Mouse (Mus musculus) intestine, embryonic 14.5 days (tissue): ENCODE measurements around the gene Tsnaxip1. TPM values are rescaled to one million over a fixed set of nuclear protein-coding genes. Genes with fewer than 3 reads are reported as not detected.
"Not testable (repeated sequence)": the region's sequence is repeated elsewhere in the genome, so short reads cannot be mapped to it uniquely, and the experiment has no call there.

Experiments used
- ATAC-seq: fragments of 200-750 bp; cut with Nextera tagmentation; replicated peaks from 2 replicates; pipeline ENCODE4 v1.8.0; 2017; ENCODE audit warnings: low read depth, moderate number of reproducible peaks, moderate TSS enrichment, moderate library complexity; ENCODE audit not compliant: low FRiP score, low TSS enrichment
- DNase-seq: peaks from one replicate; pipeline ENCODE4 v3.0.0-alpha.2; 2018; ENCODE audit warnings: low spot score
- H3K27ac ChIP-seq: fragments of 300-500 bp; sonication (generic); 2 replicates; pipeline ENCODE4 v1.5.1; 2014; ENCODE audit warnings: low read depth, mild to moderate bottlenecking, control low read depth
- H3K27me3 ChIP-seq: fragments of 300-500 bp; sonication (generic); replicated peaks from 2 replicates; pipeline ENCODE4 v1.6.1; 2014; ENCODE audit warnings: low read length, control low read depth; ENCODE audit not compliant: control insufficient read depth, insufficient read depth
- H3K36me3 ChIP-seq: fragments of 300-500 bp; sonication (generic); 2 replicates; pipeline ENCODE4 v1.6.1; 2014; ENCODE audit warnings: low read length, control low read depth; ENCODE audit not compliant: control insufficient read depth, insufficient read depth
- H3K4me1 ChIP-seq: fragments of 300-500 bp; sonication (generic); replicated peaks from 2 replicates; pipeline ENCODE4 v1.6.1; 2014; ENCODE audit warnings: low read length, control low read depth, mixed read lengths; ENCODE audit not compliant: control insufficient read depth, insufficient read depth
- H3K4me2 ChIP-seq: fragments of 300-500 bp; sonication (generic); 2 replicates; pipeline ENCODE4 v1.6.1; 2014; ENCODE audit warnings: low read length
- H3K4me3 ChIP-seq: fragments of 300-500 bp; sonication (generic); 2 replicates; pipeline ENCODE4 v1.5.1; 2014; ENCODE audit warnings: low read depth, low read length, control low read depth, mixed read lengths
- H3K9ac ChIP-seq: fragments of 300-500 bp; sonication (generic); 2 replicates; pipeline ENCODE4 v1.6.1; 2014; ENCODE audit warnings: mild to moderate bottlenecking, low read length
- H3K9me3 ChIP-seq: fragments of 300-500 bp; sonication (generic); 2 replicates; pipeline ENCODE4 v1.6.1; 2016; ENCODE audit warnings: low read length, control low read depth; ENCODE audit not compliant: control insufficient read depth
- WGBS: fragments of 180-500 bp; shearing (Covaris S2); extraction: QIAGEN DNeasy Blood & Tissue Kit; methylation state at CpG from one replicate; pipeline ENCODE4 v1.1.7; 2014; 5-methylcytosine and 5-hydroxymethylcytosine counted together
- polyA plus RNA-seq: library from polyadenylated mRNA; unstranded; fragments of >200 nt; fragmentation: Nextera tagmentation; extraction: Ambion mirVana; gene quantifications from 2 replicates; pipeline ENCODE4 v1.2.1, GENCODE M21; 2014

The Tsnaxip1 gene
- polyA plus RNA-seq, 1 experiment from 2014 or later = not detected

DNA sequence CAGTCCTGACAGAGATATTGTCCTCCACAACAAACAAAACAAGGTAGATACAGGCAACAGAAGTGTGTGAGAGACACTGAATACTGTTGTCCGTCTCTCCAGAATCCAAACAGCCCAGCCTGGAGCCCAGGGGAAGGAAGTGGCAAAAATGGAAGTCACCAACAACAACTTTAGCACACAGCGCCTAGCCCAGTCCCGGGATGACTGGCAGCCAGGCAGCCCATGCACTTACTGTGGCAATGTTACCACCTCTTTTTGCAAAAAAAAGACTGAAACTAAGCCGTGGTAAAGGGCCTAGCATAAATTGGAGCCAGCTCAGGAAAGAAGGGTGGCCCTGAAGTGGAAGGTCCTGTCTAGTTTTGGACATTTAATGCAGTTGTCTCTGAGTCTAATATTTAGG is 1.2 kb upstream of the Tsnaxip1 start:
- H3K4me3 ChIP-seq = peak overlapping the region; percentile 88
- DNase-seq (no peak), ATAC-seq (no peak)
- WGBS = 4% methylated on average over 4 of the region's 4 CpGs
- H3K9me3 ChIP-seq = no peaks in the 10 kb centered on the region
- peak overlapping the region; percentile 52; the same call in 1 of the 2 replicates for H3K27ac ChIP-seq
- peaks cover 37% of the 10 kb centered on the region for H3K36me3 ChIP-seq
- H3K9ac ChIP-seq = peak overlapping the region; percentile 86
- no peaks in the 10 kb centered on the region for H3K27me3 ChIP-seq
- peaks cover 11% of the 10 kb centered on the region for H3K4me1 ChIP-seq
- peak overlapping the region; percentile 87 for H3K4me2 ChIP-seq

DNA sequence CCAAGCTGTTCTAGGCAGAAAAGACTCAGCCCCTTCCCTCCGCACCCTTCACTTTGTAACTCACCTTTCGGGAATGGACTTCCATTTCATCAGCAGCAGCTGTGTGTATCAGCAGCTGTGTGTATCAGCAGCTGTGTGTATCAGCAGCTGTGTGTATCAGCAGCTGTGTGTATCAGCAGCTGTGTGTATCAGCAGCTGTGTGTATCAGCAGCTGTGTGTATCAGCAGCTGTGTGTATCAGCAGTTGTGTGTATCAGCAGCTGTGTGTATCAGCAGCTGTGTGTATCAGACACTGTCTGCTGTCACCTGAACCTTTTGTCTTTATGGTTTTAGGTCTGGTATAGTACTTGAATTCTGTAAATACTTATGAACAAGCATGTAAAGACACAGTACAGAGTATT is 6.2 kb downstream of the Tsnaxip1 start:
- DNase-seq, H3K9me3 ChIP-seq, ATAC-seq, H3K9ac ChIP-seq, H3K4me1 ChIP-seq, H3K27me3 ChIP-seq, H3K4me2 ChIP-seq, H3K36me3 ChIP-seq, H3K4me3 ChIP-seq, H3K27ac ChIP-seq: not testable (repeated sequence)
- 73% methylated on average over 2 of the region's 2 CpGs for WGBS

DNA sequence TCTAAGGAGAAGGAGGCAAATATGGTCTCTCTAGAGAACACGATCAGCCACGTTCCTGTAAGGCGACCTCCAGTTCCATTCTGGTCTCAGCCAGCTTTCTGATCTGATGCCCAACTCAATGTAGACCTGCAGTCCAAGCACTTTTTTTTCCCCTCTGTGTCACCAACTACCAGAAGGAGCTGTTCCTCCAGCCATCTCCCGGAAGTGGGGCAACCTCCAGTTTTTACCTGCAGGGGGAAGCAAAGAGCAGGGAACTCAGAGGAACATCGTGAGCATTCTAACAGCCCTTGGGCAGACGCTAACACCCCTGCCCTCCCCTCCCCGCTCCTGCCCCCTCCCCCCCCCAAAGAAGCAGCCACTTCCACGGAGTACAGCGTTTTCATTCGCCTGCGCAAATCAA is 7.8 kb downstream of the Tsnaxip1 start:
- ATAC-seq = no peak
- peak; percentile 79 for DNase-seq
- H3K4me3 ChIP-seq = no peak overlapping the region
- 29% methylated on average over 11 of the region's 11 CpGs for WGBS
- H3K36me3 ChIP-seq = no peaks in the 10 kb centered on the region
- no peak overlapping the region for H3K4me2 ChIP-seq
- no peaks in the 10 kb centered on the region for H3K27me3 ChIP-seq
- H3K9ac ChIP-seq = no peak overlapping the region
- H3K4me1 ChIP-seq = no peaks in the 10 kb centered on the region
- H3K9me3 ChIP-seq = no peaks in the 10 kb centered on the region
- H3K27ac ChIP-seq = no peak overlapping the region

DNA sequence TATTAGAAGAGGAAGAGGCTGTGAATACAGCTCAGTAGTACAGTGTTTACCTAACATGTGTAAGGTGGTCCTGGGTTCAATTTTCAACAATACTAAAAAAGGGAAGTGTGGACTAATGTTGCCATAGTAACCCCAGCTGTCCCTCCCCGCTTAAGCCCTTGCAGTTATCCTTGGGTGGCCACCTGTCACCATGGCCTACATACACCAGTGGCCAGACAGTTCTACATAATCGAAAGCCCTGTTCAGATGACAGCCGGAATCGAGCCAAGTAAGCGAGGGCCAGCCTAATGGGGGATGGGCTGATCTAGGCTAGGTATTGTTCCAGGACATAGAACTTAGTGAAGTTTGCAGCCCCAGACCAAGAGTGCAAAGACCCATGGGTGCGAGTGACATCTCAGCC is 9.5 kb downstream of the Tsnaxip1 start:
- no peak overlapping the region for H3K4me2 ChIP-seq
- WGBS = 87% methylated on average over 6 of the region's 6 CpGs
- no peaks in the 10 kb centered on the region for H3K9me3 ChIP-seq
- no peak overlapping the region for H3K9ac ChIP-seq
- no peaks in the 10 kb centered on the region for H3K36me3 ChIP-seq
- no peaks in the 10 kb centered on the region for H3K4me1 ChIP-seq
- ATAC-seq (no peak), DNase-seq (no peak)
- no peak overlapping the region for H3K4me3 ChIP-seq
- no peaks in the 10 kb centered on the region for H3K27me3 ChIP-seq
- H3K27ac ChIP-seq = no peak overlapping the region

DNA sequence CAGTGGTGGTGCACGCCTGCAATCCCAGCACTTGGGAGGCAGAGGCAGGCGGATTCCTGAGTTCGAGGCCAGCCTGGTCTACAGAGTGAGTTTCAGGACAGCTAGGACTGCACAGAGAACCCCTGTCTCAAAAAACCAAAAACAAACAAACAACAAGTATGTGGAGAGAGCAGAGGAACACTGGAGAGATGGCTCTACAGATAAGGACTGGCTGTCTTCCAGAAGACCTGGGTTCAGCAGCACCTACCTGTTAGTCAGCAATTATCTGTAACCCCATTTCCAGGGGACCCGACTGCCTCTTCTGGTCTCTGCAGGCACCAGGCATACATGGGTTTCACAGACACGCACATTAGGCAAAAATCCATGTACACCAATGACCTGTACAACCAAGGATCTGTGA is 11.7 kb downstream of the Tsnaxip1 start:
- H3K4me1 ChIP-seq = no peaks in the 10 kb centered on the region
- 84% methylated on average over 5 of the region's 5 CpGs for WGBS
- ATAC-seq (no peak), DNase-seq (no peak)
- no peak overlapping the region for H3K27ac ChIP-seq
- no peaks in the 10 kb centered on the region for H3K27me3 ChIP-seq
- no peaks in the 10 kb centered on the region for H3K9me3 ChIP-seq
- peaks cover 8% of the 10 kb centered on the region for H3K36me3 ChIP-seq
- H3K4me3 ChIP-seq = no peak overlapping the region
- no peak overlapping the region for H3K9ac ChIP-seq
- H3K4me2 ChIP-seq = no peak overlapping the region

DNA sequence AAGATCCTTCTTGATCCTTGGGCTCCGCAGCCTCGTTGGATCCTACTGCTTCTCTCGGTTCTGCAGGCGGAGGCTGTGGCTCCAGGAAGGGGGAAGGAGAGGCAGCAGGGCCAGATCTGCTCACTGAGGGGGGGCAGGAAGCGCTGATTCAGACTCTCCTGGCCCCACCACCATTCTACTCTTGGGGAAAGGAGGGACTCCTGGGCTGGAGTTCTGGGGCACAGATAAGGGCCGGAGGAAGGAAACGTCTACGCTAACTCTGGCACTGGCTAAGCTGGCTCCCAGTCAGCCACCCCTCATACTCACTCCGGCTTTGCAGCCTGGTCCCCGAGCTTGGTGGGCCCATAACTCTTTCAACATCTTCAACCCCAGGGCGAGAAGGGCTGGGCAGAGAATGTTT is 19.1 kb downstream of the Tsnaxip1 start:
- H3K27me3 ChIP-seq = no peaks in the 10 kb centered on the region
- no peak overlapping the region for H3K4me2 ChIP-seq
- 94% methylated on average over 11 of the region's 11 CpGs for WGBS
- H3K9me3 ChIP-seq = no peaks in the 10 kb centered on the region
- DNase-seq (no peak), ATAC-seq (no peak)
- peaks cover 62% of the 10 kb centered on the region for H3K36me3 ChIP-seq
- H3K4me3 ChIP-seq = no peak overlapping the region
- no peak overlapping the region for H3K9ac ChIP-seq
- peaks cover 7% of the 10 kb centered on the region for H3K4me1 ChIP-seq
- no peak overlapping the region for H3K27ac ChIP-seq

DNA sequence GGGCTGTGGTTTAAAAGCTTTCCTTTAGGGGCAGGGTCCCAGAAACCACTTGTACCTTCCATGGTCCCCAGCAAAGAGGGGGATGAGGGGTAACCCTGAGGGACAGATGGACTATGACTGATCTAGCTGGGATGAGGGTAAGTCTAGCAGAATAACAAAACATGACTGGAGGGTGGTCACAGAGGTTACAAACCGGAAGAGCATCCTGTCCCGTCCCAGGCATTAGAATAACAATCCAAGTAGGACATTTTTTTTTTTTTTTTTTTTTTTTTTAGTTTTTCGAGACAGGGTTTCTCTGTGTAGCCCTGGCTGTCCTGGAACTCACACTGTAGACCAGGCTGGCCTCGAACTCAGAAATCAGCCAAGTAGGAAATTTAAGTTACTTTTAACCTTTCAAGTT is 22.5 kb downstream of the Tsnaxip1 start:
- ATAC-seq (no peak), DNase-seq (no peak)
- no peaks in the 10 kb centered on the region for H3K9me3 ChIP-seq
- H3K4me1 ChIP-seq = peaks cover 7% of the 10 kb centered on the region
- H3K36me3 ChIP-seq = peaks cover 46% of the 10 kb centered on the region
- H3K4me2 ChIP-seq = no peak overlapping the region
- no peak overlapping the region for H3K4me3 ChIP-seq
- no peak overlapping the region for H3K27ac ChIP-seq
- no peak overlapping the region for H3K9ac ChIP-seq
- H3K27me3 ChIP-seq = no peaks in the 10 kb centered on the region
- 77% methylated on average over 4 of the region's 4 CpGs for WGBS

DNA sequence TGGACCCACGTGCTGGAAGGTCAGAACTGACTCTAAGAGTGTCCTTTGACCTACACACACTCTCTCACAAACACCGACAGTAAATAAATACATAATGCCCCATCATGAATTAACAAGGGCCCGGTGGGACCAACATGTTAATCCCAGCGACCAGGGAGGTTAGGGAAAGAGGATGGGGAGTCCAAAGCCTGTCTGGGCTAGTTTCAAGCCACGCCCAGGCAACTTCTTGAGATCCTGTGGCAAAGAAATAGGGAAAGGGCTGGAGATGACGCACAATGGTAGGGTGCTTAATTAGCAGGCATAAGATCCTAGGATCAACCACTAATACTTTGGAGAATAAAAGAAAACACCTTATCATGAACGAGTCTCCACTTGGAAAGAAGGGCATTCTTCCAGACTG is 23.1 kb downstream of the Tsnaxip1 start:
- peak overlapping the region; percentile 2; the same call in 1 of the 2 replicates for H3K9ac ChIP-seq
- H3K9me3 ChIP-seq = no peaks in the 10 kb centered on the region
- peaks cover 40% of the 10 kb centered on the region for H3K36me3 ChIP-seq
- ATAC-seq (no peak), DNase-seq (no peak)
- H3K4me2 ChIP-seq = peak overlapping the region; percentile 32
- H3K4me1 ChIP-seq = peaks cover 7% of the 10 kb centered on the region
- H3K4me3 ChIP-seq = peak overlapping the region; percentile 17
- no peaks in the 10 kb centered on the region for H3K27me3 ChIP-seq
- 81% methylated on average over 7 of the region's 7 CpGs for WGBS
- no peak overlapping the region for H3K27ac ChIP-seq

DNA sequence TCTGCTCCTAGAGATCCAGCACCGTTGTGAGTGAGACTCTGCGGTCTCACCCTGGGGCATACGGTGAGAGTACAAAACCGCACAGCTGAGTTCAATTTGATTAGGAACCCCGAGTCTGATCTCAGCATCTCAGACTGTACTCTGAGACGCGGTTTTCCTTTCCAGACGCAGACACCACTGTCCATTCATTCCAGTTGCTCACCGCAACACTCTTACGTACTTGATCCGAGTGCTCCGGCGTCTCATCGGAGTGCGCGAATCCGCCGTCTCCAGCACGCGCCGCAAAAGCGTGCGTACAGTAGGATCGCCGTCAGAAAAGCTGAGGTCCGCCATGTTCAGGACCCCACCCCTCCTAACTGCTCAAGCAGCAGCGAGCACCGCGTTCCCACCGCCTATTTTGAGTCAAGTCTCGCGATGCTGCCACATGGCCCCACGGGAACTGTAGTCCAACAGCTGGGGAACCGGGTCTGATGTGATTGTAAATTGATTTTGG is 24.2 kb downstream of the Tsnaxip1 start:
- H3K9me3 ChIP-seq = no peaks in the 10 kb centered on the region
- H3K27me3 ChIP-seq = no peaks in the 10 kb centered on the region
- peak overlapping the region; percentile 92 for H3K4me3 ChIP-seq
- peaks cover 29% of the 10 kb centered on the region for H3K36me3 ChIP-seq
- DNase-seq = peak; percentile 89
- peak overlapping the region; percentile 82 for H3K9ac ChIP-seq
- peaks cover 14% of the 10 kb centered on the region for H3K4me1 ChIP-seq
- H3K27ac ChIP-seq = peak overlapping the region; percentile 60; the same call in 1 of the 2 replicates
- WGBS = under 1% methylated on average over 34 of the region's 34 CpGs
- peak overlapping the region; percentile 75 for H3K4me2 ChIP-seq
- ATAC-seq = peak; percentile 79
